Mouse (Mus musculus) liver, embryonic 12.5 days (tissue): ENCODE results near the gene Afmid. TPM values are rescaled to one million over a fixed set of nuclear protein-coding genes. Genes with fewer than 3 reads are reported as not detected.

Experiments
- ATAC-seq: fragments of 200-750 bp; cut with Nextera tagmentation; 2 replicates; pipeline ENCODE4 v1.8.0; 2017; ENCODE audit warnings: moderate number of reproducible peaks, mild to moderate bottlenecking, moderate library complexity
- H3K27ac ChIP-seq: fragments of 300-500 bp; sonication (generic); 2 replicates; pipeline ENCODE4 v1.5.1; 2016; ENCODE audit warnings: mild to moderate bottlenecking
- H3K27me3 ChIP-seq: fragments of 300-500 bp; sonication (generic); replicated peaks from 2 replicates; pipeline ENCODE4 v1.6.1; 2016; ENCODE audit warnings: mild to moderate bottlenecking, moderate library complexity
- H3K36me3 ChIP-seq: fragments of 300-500 bp; sonication (generic); 2 replicates; pipeline ENCODE4 v1.6.1; 2016; ENCODE audit warnings: mild to moderate bottlenecking, moderate library complexity
- H3K4me1 ChIP-seq: fragments of 300-500 bp; sonication (generic); 2 replicates; pipeline ENCODE4 v1.6.1; 2016
- H3K4me2 ChIP-seq: fragments of 300-500 bp; sonication (generic); 2 replicates; pipeline ENCODE4 v1.6.1; 2016; ENCODE audit warnings: mild to moderate bottlenecking, moderate library complexity
- H3K4me3 ChIP-seq: fragments of 300-500 bp; sonication (generic); 2 replicates; pipeline ENCODE4 v1.5.1; 2016; ENCODE audit warnings: mild to moderate bottlenecking, moderate library complexity
- H3K9ac ChIP-seq: fragments of 300-500 bp; sonication (generic); 2 replicates; pipeline ENCODE4 v1.6.1; 2016; ENCODE audit warnings: mild to moderate bottlenecking, moderate library complexity
- H3K9me3 ChIP-seq: fragments of 300-500 bp; sonication (generic); replicated peaks from 2 replicates; pipeline ENCODE4 v1.6.1; 2016; ENCODE audit warnings: mild to moderate bottlenecking, moderate library complexity
- WGBS: fragments of 180-500 bp; shearing (Covaris S2); methylation state at CpG from one replicate; pipeline ENCODE4 v1.1.7; 2016; ENCODE audit not compliant: insufficient replicate concordance; 5-methylcytosine and 5-hydroxymethylcytosine counted together
- polyA plus RNA-seq: library from polyadenylated mRNA; unstranded; fragments of >200 nt; fragmentation: Nextera tagmentation; extraction: Ambion mirVana; gene quantifications from 2 replicates; pipeline ENCODE4 v1.2.1, GENCODE M21; 2016

Afmid gene
- polyA plus RNA-seq, 1 experiment from 2014 or later = 6.7 TPM

DNA sequence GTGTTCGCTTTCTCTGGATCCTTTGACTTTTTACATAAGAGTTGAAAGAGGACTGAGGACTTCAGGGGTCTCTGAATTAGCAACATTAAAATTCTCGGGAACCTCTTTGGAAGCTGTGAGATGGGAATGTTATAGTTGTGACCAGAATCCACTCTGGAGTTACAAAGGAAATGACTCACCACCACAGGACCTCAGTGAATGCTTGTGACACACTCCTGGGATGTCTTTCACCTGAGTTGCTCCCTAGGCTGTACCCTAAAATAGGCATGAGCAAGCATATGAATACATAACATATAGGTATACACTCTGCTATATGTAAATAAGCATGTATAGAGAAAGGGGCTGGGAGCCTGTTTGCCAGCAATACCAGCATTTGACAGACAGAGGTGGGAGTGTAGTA, 17.7 kb downstream of the Afmid start:
- 61% methylated on average over 2 of the region's 2 CpGs for WGBS
- Histone ChIP-seq H3K9ac (no peak overlapping the region), H3K4me2 (no peak overlapping the region), H3K9me3 (no peaks in the 10 kb centered on the region), H3K36me3 (no peaks in the 10 kb centered on the region), H3K27me3 (no peaks in the 10 kb centered on the region), H3K27ac (no peak overlapping the region), H3K4me3 (no peak overlapping the region), H3K4me1 (peaks cover 56% of the 10 kb centered on the region)
- no peak for ATAC-seq

DNA sequence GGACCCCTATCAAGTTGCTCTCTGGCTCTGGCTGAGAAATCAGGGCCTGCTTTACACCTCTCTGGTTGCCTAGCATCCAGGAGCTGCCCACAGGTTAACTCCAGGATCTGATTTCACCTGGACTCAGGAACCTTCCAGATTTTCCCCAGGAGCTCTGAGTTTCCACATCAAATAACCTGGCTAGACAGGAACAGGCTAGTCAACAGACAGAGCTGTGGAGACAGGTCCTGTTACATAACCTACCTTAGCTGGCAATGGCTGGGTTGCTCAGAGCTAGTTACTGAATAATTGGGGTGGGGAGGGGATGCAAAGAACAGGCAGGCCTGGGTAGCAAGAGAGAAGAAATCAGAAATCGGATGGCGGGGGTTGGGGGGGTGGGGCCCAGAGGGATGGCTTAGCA, 19.3 kb downstream of the Afmid start:
- Histone ChIP-seq H3K27ac (peak overlapping the region; percentile 57), H3K4me2 (no peak overlapping the region), H3K4me1 (peaks cover 44% of the 10 kb centered on the region), H3K4me3 (no peak overlapping the region), H3K27me3 (no peaks in the 10 kb centered on the region), H3K9ac (no peak overlapping the region), H3K9me3 (no peaks in the 10 kb centered on the region), H3K36me3 (no peaks in the 10 kb centered on the region)
- WGBS = 45% methylated on average over 2 of the region's 2 CpGs
- no peak for ATAC-seq

DNA sequence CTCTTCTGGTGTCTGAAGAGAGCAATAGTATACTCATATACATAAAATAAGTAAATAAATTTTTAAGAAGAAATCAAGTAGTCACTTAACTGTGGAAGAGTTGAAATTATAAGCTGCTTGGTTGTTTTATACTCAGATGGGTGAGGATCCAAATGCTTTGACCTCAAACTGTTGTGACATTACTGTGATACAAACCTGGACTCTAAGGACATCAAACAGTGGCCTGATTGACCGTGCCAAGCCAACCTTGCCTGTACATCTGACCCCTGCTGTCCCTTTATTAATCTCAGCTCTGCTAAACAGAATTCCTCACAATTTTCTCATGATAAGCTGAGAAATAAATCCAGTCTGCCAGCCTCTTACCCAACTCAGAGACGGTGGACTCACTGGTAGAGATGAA, 19.9 kb downstream of the Afmid start:
- no peak for ATAC-seq
- Histone ChIP-seq H3K27ac (no peak overlapping the region), H3K9me3 (no peaks in the 10 kb centered on the region), H3K27me3 (no peaks in the 10 kb centered on the region), H3K9ac (no peak overlapping the region), H3K36me3 (peaks cover 5% of the 10 kb centered on the region), H3K4me1 (peaks cover 44% of the 10 kb centered on the region), H3K4me2 (no peak overlapping the region), H3K4me3 (no peak overlapping the region)
- WGBS = 58% methylated on average over 2 of the region's 2 CpGs

DNA sequence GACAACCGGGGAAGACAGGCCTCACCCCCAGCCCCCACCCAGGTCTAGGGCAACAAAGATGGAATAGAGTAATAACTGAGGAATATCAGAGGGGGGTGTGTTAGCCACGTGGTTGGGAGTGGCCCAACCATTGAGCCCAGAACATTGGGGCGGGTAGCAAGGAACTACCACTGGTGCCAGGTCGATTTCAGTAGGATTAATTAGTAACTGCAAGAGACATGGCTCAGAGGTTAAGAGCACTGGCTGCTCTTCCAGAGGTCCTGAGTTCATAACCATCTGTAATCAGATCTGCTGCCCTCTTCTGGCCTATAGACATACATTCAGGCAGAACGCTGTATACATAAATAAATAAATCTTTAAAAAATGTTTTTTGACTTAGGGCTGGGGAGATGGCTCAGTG, 20.9 kb downstream of the Afmid start:
- Histone ChIP-seq H3K9ac (no peak overlapping the region), H3K4me1 (peaks cover 45% of the 10 kb centered on the region), H3K4me3 (no peak overlapping the region), H3K9me3 (no peaks in the 10 kb centered on the region), H3K27me3 (no peaks in the 10 kb centered on the region), H3K27ac (peak overlapping the region; percentile 62; the same call in 1 of the 2 replicates), H3K4me2 (no peak overlapping the region), H3K36me3 (peaks cover 14% of the 10 kb centered on the region)
- ATAC-seq = no peak
- 48% methylated on average over 5 of the region's 5 CpGs for WGBS

DNA sequence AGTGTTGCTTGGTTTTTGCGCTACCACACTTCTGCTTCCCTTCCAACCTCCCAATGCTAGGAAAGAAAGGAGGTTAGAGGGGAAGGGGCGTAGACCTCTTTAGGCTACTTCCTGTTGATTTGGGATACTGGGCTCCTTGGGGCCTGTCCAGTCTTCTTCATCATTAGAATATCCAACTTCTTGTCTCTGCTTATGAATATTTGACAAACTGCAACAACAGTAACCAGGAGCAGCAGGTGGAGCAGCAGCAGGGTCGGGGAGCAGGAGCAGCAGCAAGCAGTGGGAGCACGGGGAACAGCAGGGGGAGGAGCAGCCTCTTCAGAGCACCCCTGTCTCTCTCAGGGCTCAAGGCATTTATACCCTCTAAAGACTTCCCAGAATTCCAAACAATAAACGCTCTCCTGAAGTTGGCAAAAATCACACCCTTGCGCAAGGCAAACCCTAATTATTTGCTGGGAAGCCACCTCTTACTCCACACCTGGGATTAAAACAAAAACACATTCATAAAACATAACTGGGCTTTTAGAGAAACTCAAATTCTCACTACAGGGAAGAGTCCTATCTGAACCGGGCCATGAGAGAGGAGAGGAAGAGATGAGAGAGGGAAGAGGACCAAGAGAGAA, 22.0 kb downstream of the Afmid start:
- Histone ChIP-seq H3K4me3 (peak overlapping the region; percentile 87), H3K4me1 (peaks cover 53% of the 10 kb centered on the region), H3K27me3 (no peaks in the 10 kb centered on the region), H3K9ac (peak overlapping the region; percentile 92), H3K36me3 (peaks cover 24% of the 10 kb centered on the region), H3K27ac (peak overlapping the region; percentile 91), H3K4me2 (peak overlapping the region; percentile 87), H3K9me3 (no peaks in the 10 kb centered on the region)
- 65% methylated on average over 7 of the region's 7 CpGs for WGBS
- ATAC-seq = no peak

DNA sequence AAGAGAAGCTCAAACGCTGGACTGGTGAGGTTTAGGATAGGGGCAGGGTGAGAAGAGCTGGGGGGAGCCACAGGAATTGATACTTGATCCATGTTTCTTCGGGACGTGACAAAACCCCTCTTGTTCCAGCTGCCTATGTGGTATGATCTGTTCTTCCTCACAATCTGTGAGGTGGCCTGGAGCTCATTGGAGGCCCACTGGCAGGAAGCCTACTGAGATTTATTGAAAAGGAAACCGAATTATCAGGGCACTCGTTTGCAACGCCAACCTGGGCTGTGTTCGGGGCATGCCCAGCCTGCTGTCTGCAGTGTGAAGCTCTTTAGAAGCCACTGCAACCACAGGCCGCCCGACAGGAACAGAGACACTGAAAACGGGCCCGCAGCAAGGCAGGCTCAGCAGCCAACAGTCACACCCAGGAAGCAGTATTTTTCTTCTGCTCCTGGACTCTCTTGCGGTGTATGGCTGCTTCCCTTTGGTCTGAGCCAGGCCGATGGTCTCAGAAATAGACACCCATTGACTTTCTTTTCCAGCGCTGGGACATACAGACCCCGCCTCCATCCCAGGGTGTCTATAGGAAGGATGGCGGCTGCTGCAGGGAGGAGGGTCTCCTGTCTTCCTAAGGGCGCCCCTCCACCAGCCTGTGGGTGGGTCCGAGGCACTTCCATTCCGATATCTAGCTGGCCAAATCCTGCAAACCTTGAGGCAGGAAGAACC, 22.7 kb downstream of the Afmid start:
- Histone ChIP-seq H3K4me2 (peak overlapping the region; percentile 87), H3K36me3 (peaks cover 31% of the 10 kb centered on the region), H3K4me1 (peaks cover 53% of the 10 kb centered on the region), H3K4me3 (peak overlapping the region; percentile 87), H3K9me3 (no peaks in the 10 kb centered on the region), H3K27ac (peak overlapping the region; percentile 91), H3K27me3 (no peaks in the 10 kb centered on the region), H3K9ac (peak overlapping the region; percentile 92)
- WGBS = 8% methylated on average over 19 of the region's 19 CpGs
- ATAC-seq = peak; percentile 53

DNA sequence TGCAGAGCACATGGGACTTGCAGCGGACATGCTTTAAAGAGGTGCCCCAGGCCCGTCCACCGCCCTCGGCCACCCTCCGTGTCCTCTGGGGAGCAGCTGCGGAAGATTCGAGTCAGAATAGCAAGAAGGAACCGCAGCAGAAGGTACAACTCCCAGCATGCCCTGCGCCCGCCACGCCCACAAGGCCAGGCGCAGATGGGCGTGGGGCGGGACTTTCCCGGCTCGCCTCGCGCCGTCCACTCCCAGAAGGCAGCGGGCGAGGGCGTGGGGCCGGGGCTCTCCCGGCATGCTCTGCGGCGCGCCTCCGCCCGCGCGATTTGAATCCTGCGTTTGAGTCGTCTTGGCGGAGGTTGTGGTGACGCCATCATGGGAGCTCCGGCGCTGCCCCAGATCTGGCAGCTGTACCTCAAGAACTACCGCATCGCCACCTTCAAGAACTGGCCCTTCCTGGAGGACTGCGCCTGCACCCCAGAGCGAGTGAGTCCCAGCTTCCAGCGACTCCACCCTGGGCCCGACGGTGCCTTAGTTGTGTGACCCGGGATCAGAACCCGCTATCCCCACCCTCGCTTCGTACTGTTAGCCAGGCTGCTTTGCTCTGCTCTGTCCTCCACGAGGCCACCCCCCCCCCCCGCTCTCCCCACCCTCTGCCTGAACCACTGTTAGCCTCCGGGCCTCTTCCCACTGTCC, 23.4 kb downstream of the Afmid start, which contains the start of gene Birc5:
Birc5 (plus strand) TSS at position 267 of the 687 bp plus-strand sequence.
- ATAC-seq = peak; percentile 87
- 1% methylated on average over 51 of the region's 51 CpGs for WGBS
- Histone ChIP-seq H3K27me3 (no peaks in the 10 kb centered on the region), H3K36me3 (peaks cover 38% of the 10 kb centered on the region), H3K4me2 (peak within 1 kb of the TSS; percentile 87), H3K9ac (peak within 1 kb of the TSS; percentile 92), H3K4me3 (peak within 1 kb of the TSS; percentile 87), H3K4me1 (peaks cover 53% of the 10 kb centered on the region), H3K27ac (peak within 1 kb of the TSS; percentile 91), H3K9me3 (no peaks in the 10 kb centered on the region)

DNA sequence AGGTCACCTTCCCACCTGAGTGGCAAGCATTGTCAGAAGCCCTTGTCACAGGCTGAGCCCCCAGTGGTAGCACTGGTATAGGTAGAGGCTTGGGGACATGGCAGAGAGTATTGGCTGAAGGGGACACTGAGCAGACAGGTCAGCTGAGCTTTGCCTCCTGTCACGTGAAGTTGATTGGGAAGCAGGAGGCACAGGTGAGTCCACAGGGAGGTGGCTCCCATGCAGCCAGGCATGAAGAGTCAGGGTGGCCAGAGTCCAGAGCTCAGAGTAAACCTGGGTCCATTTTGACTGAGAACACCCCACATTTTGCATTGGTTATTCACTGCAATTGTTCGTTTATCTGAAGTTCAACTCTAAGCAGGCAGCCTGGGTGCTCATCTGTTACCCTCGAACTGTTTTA, 27.2 kb downstream of the Afmid start:
- H3K36me3 ChIP-seq = peaks cover 75% of the 10 kb centered on the region
- H3K9ac ChIP-seq = no peak overlapping the region
- no peak overlapping the region for H3K4me3 ChIP-seq
- H3K9me3 ChIP-seq = no peaks in the 10 kb centered on the region; the same call in 1 of the 2 replicates
- H3K27me3 ChIP-seq = no peaks in the 10 kb centered on the region
- no peak overlapping the region for H3K27ac ChIP-seq
- peaks cover 33% of the 10 kb centered on the region for H3K4me1 ChIP-seq
- no peak for ATAC-seq
- WGBS = 87% methylated on average over 3 of the region's 3 CpGs
- no peak overlapping the region for H3K4me2 ChIP-seq

DNA sequence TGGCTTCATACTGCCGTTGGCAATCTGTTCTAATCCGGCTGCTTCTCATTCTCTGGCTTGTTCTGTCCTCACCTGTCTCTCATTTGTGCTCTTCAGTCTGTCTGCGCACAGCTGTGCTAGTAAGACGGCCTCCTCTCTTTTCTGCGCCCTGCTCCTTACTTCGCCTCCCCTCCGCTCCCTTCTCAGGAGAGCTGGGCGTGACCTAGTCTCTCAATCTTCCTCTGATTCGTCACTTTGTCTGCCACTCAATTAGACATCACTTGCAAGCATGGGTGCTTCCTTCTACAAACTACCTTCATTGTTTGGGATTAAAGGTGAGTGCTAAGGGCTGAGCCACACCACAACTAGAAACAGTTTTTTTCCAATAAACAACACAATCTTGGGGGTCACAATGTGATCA, 28.5 kb downstream of the Afmid start:
- H3K4me1 ChIP-seq = peaks cover 24% of the 10 kb centered on the region
- ATAC-seq = no peak
- no peak overlapping the region for H3K4me3 ChIP-seq
- H3K27me3 ChIP-seq = peaks cover 12% of the 10 kb centered on the region
- peaks cover 84% of the 10 kb centered on the region for H3K36me3 ChIP-seq
- H3K4me2 ChIP-seq = no peak overlapping the region
- no peak overlapping the region for H3K27ac ChIP-seq
- H3K9me3 ChIP-seq = no peaks in the 10 kb centered on the region; the same call in 1 of the 2 replicates
- H3K9ac ChIP-seq = no peak overlapping the region
- WGBS = 86% methylated on average over 9 of the region's 9 CpGs

DNA sequence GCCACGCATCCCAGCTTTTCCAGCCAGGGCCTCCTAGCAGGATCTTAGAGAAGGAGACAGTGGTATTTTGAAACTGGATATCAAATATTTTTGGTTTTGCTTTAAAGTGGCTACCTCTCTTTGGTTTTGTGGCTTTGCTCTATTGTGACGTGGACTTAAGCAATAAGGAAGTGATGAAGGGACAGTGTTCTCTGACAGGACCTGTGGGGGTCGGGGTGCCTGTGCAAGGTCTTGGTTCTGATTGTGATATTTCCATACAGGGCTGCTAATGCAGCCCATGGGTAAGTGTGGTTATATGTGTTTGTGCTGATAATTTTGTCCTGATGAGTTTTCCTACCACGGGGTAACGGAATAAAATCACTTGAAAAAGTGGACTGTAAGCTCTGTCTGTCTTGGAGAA, 29.6 kb downstream of the Afmid start:
- no peak overlapping the region for H3K4me3 ChIP-seq
- ATAC-seq = no peak
- H3K9me3 ChIP-seq = no peaks in the 10 kb centered on the region; the same call in 1 of the 2 replicates
- no peak overlapping the region for H3K9ac ChIP-seq
- no peak overlapping the region for H3K27ac ChIP-seq
- H3K36me3 ChIP-seq = peaks cover 81% of the 10 kb centered on the region
- 86% methylated on average over 5 of the region's 5 CpGs for WGBS
- H3K4me1 ChIP-seq = peaks cover 21% of the 10 kb centered on the region
- H3K27me3 ChIP-seq = peaks cover 23% of the 10 kb centered on the region
- no peak overlapping the region for H3K4me2 ChIP-seq

DNA sequence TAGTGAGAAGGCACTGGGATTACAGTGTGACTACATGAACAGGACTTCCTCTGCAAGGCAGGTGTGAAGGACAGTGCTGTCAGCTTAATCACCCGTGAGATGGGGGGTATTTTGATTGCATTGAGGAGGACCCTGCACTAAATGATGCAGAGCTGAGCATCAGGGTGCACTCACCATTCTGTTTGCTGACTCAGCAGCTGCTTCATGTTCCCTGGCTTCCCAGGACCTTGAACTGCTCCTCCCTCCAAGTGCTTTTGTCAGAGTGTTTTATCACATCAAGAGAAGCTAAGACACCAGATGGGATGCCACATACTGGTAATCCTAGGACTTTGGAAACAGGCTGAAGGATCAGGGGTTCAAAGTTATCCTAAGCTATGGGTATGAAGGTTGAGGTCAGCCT, 30.3 kb downstream of the Afmid start:
- no peak overlapping the region for H3K9ac ChIP-seq
- no peaks in the 10 kb centered on the region; the same call in 1 of the 2 replicates for H3K9me3 ChIP-seq
- 77% methylated on average over 1 of the region's 1 CpGs for WGBS
- peaks cover 77% of the 10 kb centered on the region for H3K36me3 ChIP-seq
- peaks cover 19% of the 10 kb centered on the region for H3K4me1 ChIP-seq
- H3K27ac ChIP-seq = no peak overlapping the region
- no peak overlapping the region for H3K4me3 ChIP-seq
- peaks cover 29% of the 10 kb centered on the region for H3K27me3 ChIP-seq
- no peak for ATAC-seq
- H3K4me2 ChIP-seq = no peak overlapping the region

DNA sequence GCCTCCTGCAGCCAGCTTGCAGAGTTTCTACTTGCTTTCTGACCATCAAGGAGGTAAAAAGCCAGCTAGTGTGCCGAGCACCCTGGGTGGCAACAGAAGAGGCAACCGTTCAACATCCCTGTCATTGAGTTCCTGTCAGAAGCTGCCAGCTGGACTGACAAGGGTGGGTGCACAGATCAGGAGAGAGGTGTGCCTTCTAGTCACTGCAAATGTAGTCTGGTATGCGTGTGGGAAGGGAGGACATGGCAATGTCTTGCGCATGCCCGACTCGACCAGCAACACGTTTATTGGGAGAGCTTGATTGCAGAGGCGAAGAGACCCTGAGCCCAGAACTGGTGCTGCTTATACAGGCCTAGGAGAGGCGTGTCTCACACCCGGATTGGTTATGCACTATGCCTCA, 31.7 kb downstream of the Afmid start:
- Histone ChIP-seq H3K4me1 (0 out of 2 replicates have a peak, but pooled peaks cover 4% of the 10 kb centered on the region), H3K4me3 (no peak overlapping the region), H3K36me3 (peaks cover 62% of the 10 kb centered on the region), H3K27ac (no peak overlapping the region), H3K9me3 (no peaks in the 10 kb centered on the region; the same call in 1 of the 2 replicates), H3K4me2 (no peak overlapping the region), H3K27me3 (peaks cover 44% of the 10 kb centered on the region), H3K9ac (no peak overlapping the region)
- WGBS = 89% methylated on average over 10 of the region's 10 CpGs
- no peak for ATAC-seq
